In genomic region chr2:130274862-130275261, GRCm38 (mm10) we compare ENCODE assay signal across 8 mouse cellular contexts. TPM values are rescaled to one million over a fixed set of nuclear protein-coding genes. Genes with fewer than 3 reads are reported as not detected.
DNase-seq lines count a peak whose midpoint lies in the region; ATAC-seq lines count a peak whose summit lies in the region.

No protein-coding gene starts in this region.

- peaks cover 43% of the 10 kb centered on the region for H3K36me3 ChIP-seq in kidney, embryonic 15.5 days
- peaks cover 48% of the 10 kb centered on the region for H3K36me3 ChIP-seq in embryonic facial prominence, embryonic 10.5 days (replicated peaks)
- H3K36me3 ChIP-seq in hindbrain, embryonic 14.5 days (replicated peaks; ENCODE audit: control insufficient read depth, insufficient read depth): peaks cover 44% of the 10 kb centered on the region
- peaks cover 39% of the 10 kb centered on the region for H3K36me3 ChIP-seq in midbrain, embryonic 15.5 days (replicated peaks)

- H3K4me2 ChIP-seq in kidney, embryonic 15.5 days: peak overlapping the region; percentile 82
- H3K4me2 ChIP-seq in hindbrain, embryonic 14.5 days (replicated peaks): peak overlapping the region; percentile 77
- peak overlapping the region; percentile 86 for H3K4me2 ChIP-seq in midbrain, embryonic 15.5 days

- DNase-seq in kidney, postnatal 25 days: no peak
- no peak for DNase-seq in embryonic facial prominence, embryonic 10.5 days (ENCODE audit: low spot score)
- DNase-seq in hindbrain, embryonic 14.5 days (ENCODE audit: low spot score): no peak
- no peak for DNase-seq in spleen, postnatal 36 days (ENCODE audit: low spot score in 2 of 2)
- DNase-seq in embryo, embryonic 9.5 days (ENCODE audit: extremely low spot score): no peak
- no peak for DNase-seq in thymus, postnatal 10 days (ENCODE audit: low spot score in 2 of 2)

- peak overlapping the region; percentile 94 for H3K27ac ChIP-seq in kidney, embryonic 15.5 days
- peak overlapping the region; percentile 98 for H3K27ac ChIP-seq in embryonic facial prominence, embryonic 10.5 days (replicated peaks)
- peak overlapping the region; percentile 93 for H3K27ac ChIP-seq in hindbrain, embryonic 14.5 days
- H3K27ac ChIP-seq in midbrain, embryonic 15.5 days: peak overlapping the region; percentile 94

- ATAC-seq in kidney, embryonic 15.5 days (replicated peaks; ENCODE audit: low FRiP score): no peak
- ATAC-seq in hindbrain, embryonic 14.5 days (ENCODE audit: low FRiP score): no peak
- ATAC-seq in midbrain, embryonic 15.5 days (replicated peaks): peak; percentile 4; the same call in 1 of the 2 replicates

- H3K9me3 ChIP-seq in kidney, embryonic 15.5 days (replicated peaks): no peaks in the 10 kb centered on the region
- H3K9me3 ChIP-seq in embryonic facial prominence, embryonic 10.5 days: no peaks in the 10 kb centered on the region
- no peaks in the 10 kb centered on the region for H3K9me3 ChIP-seq in hindbrain, embryonic 14.5 days (ENCODE audit: control insufficient read depth, low read length)
- H3K9me3 ChIP-seq in midbrain, embryonic 15.5 days: no peaks in the 10 kb centered on the region

- peak overlapping the region; percentile 97 for H3K4me3 ChIP-seq in kidney, embryonic 15.5 days (replicated peaks)
- H3K4me3 ChIP-seq in embryonic facial prominence, embryonic 10.5 days: peak overlapping the region; percentile 93
- H3K4me3 ChIP-seq in hindbrain, embryonic 14.5 days (replicated peaks; ENCODE audit: low read length): peak overlapping the region; percentile 89
- H3K4me3 ChIP-seq in midbrain, embryonic 15.5 days: peak overlapping the region; percentile 96

- under 1% methylated on average over 10 of the region's 10 CpGs for WGBS in kidney, embryonic 15.5 days
- under 1% methylated on average over 10 of the region's 10 CpGs for WGBS in embryonic facial prominence, embryonic 10.5 days
- WGBS in hindbrain, embryonic 14.5 days: under 1% methylated on average over 10 of the region's 10 CpGs
- WGBS in midbrain, embryonic 15.5 days: under 1% methylated on average over 10 of the region's 10 CpGs

- H3K4me1 ChIP-seq in kidney, embryonic 15.5 days: peaks cover 36% of the 10 kb centered on the region
- peaks cover 28% of the 10 kb centered on the region for H3K4me1 ChIP-seq in embryonic facial prominence, embryonic 10.5 days
- H3K4me1 ChIP-seq in hindbrain, embryonic 14.5 days (replicated peaks; ENCODE audit: control insufficient read depth, insufficient read depth, low read length): peaks cover 14% of the 10 kb centered on the region
- peaks cover 32% of the 10 kb centered on the region for H3K4me1 ChIP-seq in midbrain, embryonic 15.5 days

- no peaks in the 10 kb centered on the region for H3K27me3 ChIP-seq in kidney, embryonic 15.5 days
- H3K27me3 ChIP-seq in embryonic facial prominence, embryonic 10.5 days (replicated peaks; ENCODE audit: low read depth, poor library complexity, severe bottlenecking): no peaks in the 10 kb centered on the region
- H3K27me3 ChIP-seq in hindbrain, embryonic 14.5 days (ENCODE audit: control insufficient read depth, insufficient read depth, low read length): no peaks in the 10 kb centered on the region
- no peaks in the 10 kb centered on the region for H3K27me3 ChIP-seq in midbrain, embryonic 15.5 days (replicated peaks)

- H3K9ac ChIP-seq in kidney, embryonic 15.5 days: peak overlapping the region; percentile 98
- peak overlapping the region; percentile 94 for H3K9ac ChIP-seq in hindbrain, embryonic 14.5 days
- H3K9ac ChIP-seq in midbrain, embryonic 15.5 days: peak overlapping the region; percentile 92

RNA-seq across cellular contexts. Expression of gene Nop56, which starts 0.6 kb away (rescaled TPM):
- polyA plus RNA-seq in kidney, embryonic 15.5 days (2015; fragmentation: Nextera tagmentation; extraction: Ambion mirVana): 317 and 325 TPM in 2 replicates
- polyA plus RNA-seq in embryonic facial prominence, embryonic 10.5 days (2016; fragmentation: Nextera tagmentation; extraction: Ambion mirVana): 471 and 485 TPM in 2 replicates
- polyA plus RNA-seq in hindbrain, embryonic 14.5 days (2014; fragmentation: Nextera tagmentation; extraction: Ambion mirVana): 220 and 244 TPM in 2 replicates
- polyA plus RNA-seq in midbrain, embryonic 15.5 days (2015; fragmentation: Nextera tagmentation; extraction: Ambion mirVana): 237 and 244 TPM in 2 replicates

RNA-seq across cellular contexts. Expression of gene Idh3b, which starts 9.5 kb away (rescaled TPM):
- polyA plus RNA-seq in kidney, embryonic 15.5 days (2015; fragmentation: Nextera tagmentation; extraction: Ambion mirVana): 188 and 191 TPM in 2 replicates
- 126 TPM in 2 replicates for polyA plus RNA-seq in embryonic facial prominence, embryonic 10.5 days (2016; fragmentation: Nextera tagmentation; extraction: Ambion mirVana)
- polyA plus RNA-seq in hindbrain, embryonic 14.5 days (2014; fragmentation: Nextera tagmentation; extraction: Ambion mirVana): 184 and 194 TPM in 2 replicates
- polyA plus RNA-seq in midbrain, embryonic 15.5 days (2015; fragmentation: Nextera tagmentation; extraction: Ambion mirVana): 184 and 188 TPM in 2 replicates

RNA-seq across cellular contexts. Expression of gene Ebf4, which starts 20.1 kb away (rescaled TPM):
- polyA plus RNA-seq in kidney, embryonic 15.5 days (2015; fragmentation: Nextera tagmentation; extraction: Ambion mirVana): 2.1 and 2.8 TPM in 2 replicates
- polyA plus RNA-seq in embryonic facial prominence, embryonic 10.5 days (2016; fragmentation: Nextera tagmentation; extraction: Ambion mirVana): 0.80 and 0.82 TPM in 2 replicates
- polyA plus RNA-seq in hindbrain, embryonic 14.5 days (2014; fragmentation: Nextera tagmentation; extraction: Ambion mirVana): 4.4 and 4.5 TPM in 2 replicates
- polyA plus RNA-seq in midbrain, embryonic 15.5 days (2015; fragmentation: Nextera tagmentation; extraction: Ambion mirVana): 5.8 and 6.3 TPM in 2 replicates
